Mouse (Mus musculus) C2C12 (cell line): ENCODE results near the gene Lcn10.

Experiments used
- CTCF ChIP-seq: IDR thresholded peaks from one replicate; pipeline ENCODE4 v1.5.1; 2011; ENCODE audit not compliant: control insufficient read depth, insufficient read depth, insufficient read length
- MAX ChIP-seq: IDR thresholded peaks from one replicate; pipeline ENCODE4 v1.6.1; 2011; ENCODE audit warnings: mild to moderate bottlenecking, control low read depth
- MYOD1 ChIP-seq: IDR thresholded peaks from one replicate; pipeline ENCODE4 v1.6.1; 2011; ENCODE audit warnings: low read depth; ENCODE audit not compliant: control insufficient read depth, insufficient read length
- MYOG ChIP-seq: IDR thresholded peaks from one replicate; pipeline ENCODE4 v1.6.1; 2011; ENCODE audit not compliant: control insufficient read depth, insufficient read length; ENCODE audit errors: extremely low read depth
- USF1 ChIP-seq: IDR thresholded peaks from one replicate; pipeline ENCODE4 v1.6.1; 2011; ENCODE audit warnings: low read depth, mild to moderate bottlenecking, control low read depth, moderate library complexity

DNA sequence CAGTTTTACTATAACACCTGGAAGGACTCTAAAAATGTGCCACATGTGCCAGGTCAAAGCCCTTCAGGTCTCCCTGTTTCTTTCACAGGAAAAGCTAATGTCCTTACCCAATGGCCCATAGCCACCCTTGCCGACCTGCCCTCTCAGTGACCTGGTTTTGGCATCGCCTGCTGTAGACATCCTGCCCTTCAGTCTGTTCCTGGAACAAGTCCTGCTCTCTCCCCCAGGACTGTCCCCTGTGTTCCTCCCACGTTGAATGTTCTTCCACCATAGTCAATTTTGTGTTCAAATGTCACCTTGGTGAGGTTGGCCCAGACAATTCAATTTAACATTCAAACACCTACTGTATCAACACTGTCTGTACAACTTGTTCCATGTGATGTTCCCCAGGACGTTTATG is 14.4 kb downstream of the Lcn10 start:
- no peak for TF ChIP-seq CTCF
- no peak for TF ChIP-seq MAX
- no peak for TF ChIP-seq MYOG
- TF ChIP-seq USF1, result no peak
- TF ChIP-seq MYOD1, result no peak
